Comparison of ENCODE assay signal across 34 mouse cellular contexts in genomic region chr6:121341650-121342049, GRCm38 (mm10). TPM values are rescaled to one million over a fixed set of nuclear protein-coding genes. Genes with fewer than 3 reads are reported as not detected.
DNase-seq lines count a peak whose midpoint lies in the region; ATAC-seq and TF ChIP-seq lines count a peak whose summit lies in the region.
"Had no signal": no experiment of that assay in that cellular context is flagged by ENCODE, and none has a peak within 500 bp of the region (broad histone marks: within the 10 kb centered on the region; RNA-seq: fewer than 3 reads in every experiment).

No protein-coding gene starts in this region.

- WGBS in lung, postnatal 0 days, result 77% methylated on average over 6 of the region's 6 CpGs
- WGBS in bone marrow, adult 2 months, result 3% methylated on average over 6 of the region's 6 CpGs

- peak; percentile 18 for DNase-seq in lung, postnatal 0 days (ENCODE audit: low spot score)
- DNase-seq in lung, postnatal 4 days, result no peak
- no peak for DNase-seq in kidney, postnatal 14 days
- no peak for DNase-seq in urinary bladder, postnatal 25 days (ENCODE audit: low spot score)
- DNase-seq in adipocyte (ENCODE audit: low spot score), result no peak
- DNase-seq: adrenal gland, postnatal 25 days; cerebellum, adult 8-10 months; cerebellum, postnatal 25 days; embryo, embryonic 11 days; gastrocnemius, postnatal 14 days; heart, adult 18-20 months; heart, postnatal 4 days; kidney, adult 11 months; kidney, postnatal 36 days; liver, embryonic 13.5 days; lung, adult 2 months; lung, postnatal 36 days; midbrain, embryonic 14.5 days; right cerebral cortex, adult 18-20 months; thymus, adult 2 months; thymus, postnatal 4 days had no signal

- no peak for TF ChIP-seq CTCF in lung, postnatal 0 days (IDR thresholded peaks at IDR 0.05)
- TF ChIP-seq CTCF in bone marrow, adult 2 months (IDR thresholded peaks at IDR 0.05; ENCODE audit: control insufficient read depth, insufficient read depth, low read length), result no peak

- no peak overlapping the region for H3K4me2 ChIP-seq in lung, postnatal 0 days (replicated peaks; ENCODE audit: low read depth, low read length)
- H3K4me2 ChIP-seq: embryonic facial prominence, embryonic 12.5 days; heart, embryonic 12.5 days; hindbrain, embryonic 14.5 days; kidney, embryonic 15.5 days; liver, embryonic 13.5 days had no signal

- no peak for TF ChIP-seq EP300 in lung, postnatal 0 days (IDR thresholded peaks at IDR 0.05)

- H3K9me3 ChIP-seq in lung, postnatal 0 days (ENCODE audit: low read length), result no peaks in the 10 kb centered on the region
- H3K9me3 ChIP-seq: embryonic facial prominence, embryonic 12.5 days; G1E; heart, embryonic 12.5 days; kidney, embryonic 15.5 days; liver, embryonic 13.5 days had no signal

- H3K27me3 ChIP-seq in lung, postnatal 0 days (replicated peaks; ENCODE audit: insufficient read depth, low read length), result no peaks in the 10 kb centered on the region

- H3K4me3 ChIP-seq in lung, postnatal 0 days (ENCODE audit: low read depth, low read length), result no peak overlapping the region
- no peak overlapping the region for H3K4me3 ChIP-seq in bone marrow, adult 2 months (replicated peaks; ENCODE audit: control insufficient read depth, low read depth, low read length)
- H3K4me3 ChIP-seq: embryonic facial prominence, embryonic 12.5 days; heart, embryonic 12.5 days; kidney, embryonic 15.5 days; layer of hippocampus, adult 2 months; liver, embryonic 13.5 days had no signal

- no peak for ATAC-seq in lung, postnatal 0 days
- peak; percentile 47 for ATAC-seq in megakaryocyte, adult 5-6 weeks (ENCODE audit: poor library complexity, severe bottlenecking)
- ATAC-seq: forebrain, embryonic 14.5 days; Patski had no signal

- no peak overlapping the region for H3K27ac ChIP-seq in lung, postnatal 0 days (ENCODE audit: low read length)
- peak overlapping the region; percentile 43; the same call in 1 of the 2 replicates for H3K27ac ChIP-seq in bone marrow, adult 2 months (ENCODE audit: control insufficient read depth, insufficient read depth, low read depth, low read length, poor library complexity)
- H3K27ac ChIP-seq: embryonic facial prominence, embryonic 12.5 days; hindbrain, embryonic 14.5 days; kidney, embryonic 15.5 days; layer of hippocampus, adult 2 months; liver, embryonic 13.5 days; stomach, postnatal 0 days had no signal

- H3K9ac ChIP-seq in lung, postnatal 0 days (replicated peaks; ENCODE audit: low read depth), result no peak overlapping the region
- H3K9ac ChIP-seq: embryonic facial prominence, embryonic 12.5 days; heart, embryonic 12.5 days; hindbrain, embryonic 14.5 days; kidney, embryonic 15.5 days; liver, embryonic 13.5 days had no signal

- no peaks in the 10 kb centered on the region for H3K36me3 ChIP-seq in lung, postnatal 0 days (ENCODE audit: insufficient read depth, low read length)
- H3K36me3 ChIP-seq: embryonic facial prominence, embryonic 12.5 days; heart, embryonic 12.5 days; kidney, embryonic 15.5 days; liver, embryonic 13.5 days had no signal

- no peaks in the 10 kb centered on the region for H3K4me1 ChIP-seq in lung, postnatal 0 days (ENCODE audit: insufficient read depth, low read depth, low read length)
- peaks cover 8% of the 10 kb centered on the region for H3K4me1 ChIP-seq in bone marrow, adult 2 months (ENCODE audit: control insufficient read depth, insufficient read depth, low read length)

- no peak for TF ChIP-seq POLR2A in bone marrow, adult 2 months (IDR thresholded peaks at IDR 0.05; ENCODE audit: borderline replicate concordance, control insufficient read depth, low read depth, low read length)

RNA-seq across cellular contexts. Expression of gene Slc6a12, which starts 1.2 kb away (rescaled TPM):
- polyA plus RNA-seq in lung, postnatal 0 days (2015; fragmentation: Nextera tagmentation; extraction: Ambion mirVana), result not detected in 2 replicates
- 4.5 and 6.3 TPM in 2 replicates for polyA plus RNA-seq in bone marrow, adult 2 months (2011; ENCODE audit: insufficient read depth, insufficient read length, low replicate concordance, missing spikeins)
- total RNA-seq in megakaryocyte, adult 5-6 weeks (2015), result 1.1 and 1.2 TPM in 2 replicates
- total RNA-seq in megakaryocyte, adult 5-6 weeks (2017), result 3.8 and 7.9 TPM in 2 replicates
- total RNA-seq: G1E; heart, adult 18-20 months had no signal
- polyA plus RNA-seq: embryonic facial prominence, embryonic 12.5 days; G1E; heart, embryonic 12.5 days; heart, postnatal 0 days; neural tube, embryonic 11.5 days had no signal

RNA-seq across cellular contexts. Expression of gene Slc6a13, which starts 41.6 kb away (rescaled TPM):
- 0.26 and 0.42 TPM in 2 replicates for polyA plus RNA-seq in lung, postnatal 0 days (2015; fragmentation: Nextera tagmentation; extraction: Ambion mirVana)
- polyA plus RNA-seq in bone marrow, adult 2 months (2011; ENCODE audit: insufficient read depth, insufficient read length, low replicate concordance, missing spikeins), result 2.2 and 3.6 TPM in 2 replicates
- 1.0 and 1.7 TPM in 2 replicates for total RNA-seq in megakaryocyte, adult 5-6 weeks (2015)
- 1.2 and 3.3 TPM in 2 replicates for total RNA-seq in megakaryocyte, adult 5-6 weeks (2017)
- polyA plus RNA-seq: Patski had no signal
